Mouse (Mus musculus) granulocyte monocyte progenitor cell, adult 5-6 weeks (primary cell): Measurements from ENCODE around the gene Ric3. TPM values are rescaled to one million over a fixed set of nuclear protein-coding genes. Genes with fewer than 3 reads are reported as not detected.
A peak's percentile ranks its signal among the peaks of the same experiment; 100 is the strongest.

Experiments
- ATAC-seq: replicated peaks from 2 replicates; pipeline ENCODE4 v1.8.0; 2016; ENCODE audit warnings: mild to moderate bottlenecking, moderate TSS enrichment, inconsistent platforms; ENCODE audit not compliant: poor library complexity, severe bottlenecking
- total RNA-seq, 2 experiments: library from RNA; stranded (forward) in 1 of 2; stranded (reverse) in 1 of 2; fragments of 200-712, 200-1000 nt in 1 of 2; fragments of >200 nt in 1 of 2; fragmentation: Nextera tagmentation in 1 of 2; gene quantifications; 2 replicates each; pipeline ENCODE4 v1.2.3; 2014 to 2017

The Ric3 gene
- total RNA-seq, 2 experiments from 2014 or later = 0.62 to 1.1 TPM

DNA sequence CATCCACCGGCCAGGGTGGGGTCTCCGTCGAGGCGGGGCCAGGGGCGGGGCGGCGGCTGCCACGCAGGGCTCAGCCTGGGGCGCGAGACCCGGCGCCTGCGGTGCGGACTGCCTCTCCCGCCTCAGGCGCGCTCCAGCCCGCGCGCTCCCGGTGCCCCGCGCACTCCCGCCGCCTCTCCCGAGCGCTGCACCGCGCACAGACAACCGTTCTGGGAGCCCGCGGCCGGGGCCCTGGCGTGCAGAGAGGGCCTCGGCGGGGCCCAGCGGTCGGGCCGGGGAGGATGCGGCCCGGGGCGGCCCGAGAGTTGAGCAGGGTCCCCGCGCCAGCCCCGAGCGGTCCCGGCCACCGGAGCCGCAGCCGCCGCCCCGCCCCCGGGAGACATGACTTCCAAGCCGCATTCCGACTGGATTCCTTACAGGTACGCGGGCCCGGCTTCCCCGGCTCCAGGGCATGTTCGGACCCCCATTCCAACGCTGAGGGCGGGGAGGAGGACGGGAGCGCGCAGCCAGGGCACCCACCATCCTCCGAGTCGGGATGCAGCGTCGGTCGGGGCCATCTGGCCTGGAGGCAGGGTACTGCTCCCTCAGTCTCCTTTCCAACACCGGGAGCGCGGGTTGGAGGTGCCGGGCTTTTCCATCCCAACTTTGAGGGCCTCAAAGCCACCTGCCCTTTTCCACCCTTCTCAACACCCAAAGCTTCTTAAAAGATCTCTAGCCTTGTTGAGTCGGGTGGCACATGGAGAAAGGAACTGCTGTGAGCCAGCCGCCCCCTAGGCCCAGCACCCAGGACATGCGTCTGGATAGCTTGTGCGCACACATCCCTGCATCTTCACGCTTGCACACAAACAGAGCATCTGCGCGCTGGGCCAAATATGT, 72.2 kb downstream of the Ric3 start:
- peak; percentile 35 for ATAC-seq

DNA sequence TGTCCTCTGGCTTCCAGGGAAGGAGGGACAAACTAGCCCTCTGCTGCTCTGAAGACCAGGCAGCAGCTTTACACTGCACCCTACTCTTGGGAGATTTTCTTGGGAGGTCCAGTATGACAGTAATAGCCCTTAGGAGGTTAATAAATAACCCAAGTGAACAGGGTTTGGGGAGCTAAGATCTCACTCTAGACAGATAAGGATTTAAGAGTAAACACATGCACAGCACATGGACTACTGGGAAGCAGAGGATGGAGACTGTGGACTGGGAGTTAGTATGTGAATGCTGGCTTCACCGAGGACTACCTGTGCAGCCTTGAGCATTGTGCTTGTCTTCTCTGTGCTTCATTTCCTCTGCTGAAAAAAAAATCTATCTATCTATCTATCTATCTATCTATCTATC, 73.9 kb downstream of the Ric3 start:
- ATAC-seq = no peak

DNA sequence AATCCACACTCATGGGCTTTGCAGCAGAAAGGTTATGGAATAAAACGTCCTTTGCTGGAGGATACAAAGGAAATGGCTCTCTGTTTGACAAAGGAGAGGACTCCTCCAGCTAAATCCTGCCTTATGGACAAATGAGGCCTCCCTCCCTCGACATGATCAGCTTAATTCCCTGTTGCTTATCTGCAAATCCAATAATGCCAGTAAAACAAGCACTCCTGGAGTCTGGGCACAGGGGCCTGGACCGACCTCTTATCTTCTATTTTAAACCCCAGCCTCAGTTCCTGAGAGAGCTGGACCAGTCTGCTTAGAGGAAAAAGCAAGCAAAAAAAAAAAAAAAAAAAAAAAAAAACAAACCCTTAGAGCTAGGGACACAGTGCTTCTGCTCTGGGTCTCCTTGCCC, 79.5 kb downstream of the Ric3 start:
- no peak for ATAC-seq

DNA sequence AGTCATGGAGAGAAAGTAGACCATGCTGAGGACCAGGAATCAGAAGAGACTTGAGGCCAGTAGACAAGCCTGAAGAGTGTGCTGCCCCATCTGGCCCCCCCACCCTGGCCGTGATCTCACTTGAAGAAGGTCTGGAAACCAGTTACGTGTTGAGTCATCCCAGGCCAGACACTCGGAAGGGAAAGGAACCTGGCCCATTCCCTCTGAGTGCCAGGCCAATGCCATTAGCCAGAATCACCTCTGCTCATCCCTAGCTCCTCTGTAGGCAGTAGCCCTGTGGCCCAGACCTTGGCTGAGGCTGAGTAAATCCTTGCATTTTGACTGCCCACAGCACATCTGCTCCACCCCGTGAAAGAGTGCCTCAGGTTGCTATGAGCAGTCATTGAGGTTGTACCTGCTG, 81.2 kb downstream of the Ric3 start:
- no peak for ATAC-seq

DNA sequence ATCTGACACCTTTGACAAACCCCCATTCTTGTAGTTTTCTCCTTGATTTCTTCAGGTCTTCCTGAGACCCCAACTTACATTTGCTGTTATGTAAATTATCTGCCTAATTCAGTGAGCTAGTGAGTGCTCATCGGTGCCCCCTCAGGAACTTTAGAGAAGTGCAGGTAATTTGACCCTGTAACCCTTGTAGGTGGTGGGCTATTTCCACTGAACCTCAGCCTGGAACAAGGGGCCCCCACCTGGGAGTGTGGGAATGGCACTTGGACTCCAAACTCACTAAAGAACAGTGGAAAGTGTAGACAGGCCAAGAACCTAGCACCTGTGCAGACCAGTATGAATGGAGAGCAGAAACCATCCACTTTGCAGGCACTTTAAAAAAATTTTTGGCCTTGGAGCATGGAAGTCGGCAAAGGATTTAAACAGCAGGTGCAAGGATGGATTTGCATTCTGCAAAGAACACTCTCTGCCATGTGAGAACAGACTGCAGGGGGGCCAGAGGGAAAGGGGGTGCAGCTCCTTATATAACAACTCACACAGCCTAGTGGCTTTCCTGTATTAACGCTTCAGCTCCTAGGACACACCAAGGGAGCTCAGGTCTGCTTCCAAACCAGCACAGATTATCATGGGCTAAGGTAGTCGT, 82.7 kb downstream of the Ric3 start:
- ATAC-seq = peak; percentile 74

DNA sequence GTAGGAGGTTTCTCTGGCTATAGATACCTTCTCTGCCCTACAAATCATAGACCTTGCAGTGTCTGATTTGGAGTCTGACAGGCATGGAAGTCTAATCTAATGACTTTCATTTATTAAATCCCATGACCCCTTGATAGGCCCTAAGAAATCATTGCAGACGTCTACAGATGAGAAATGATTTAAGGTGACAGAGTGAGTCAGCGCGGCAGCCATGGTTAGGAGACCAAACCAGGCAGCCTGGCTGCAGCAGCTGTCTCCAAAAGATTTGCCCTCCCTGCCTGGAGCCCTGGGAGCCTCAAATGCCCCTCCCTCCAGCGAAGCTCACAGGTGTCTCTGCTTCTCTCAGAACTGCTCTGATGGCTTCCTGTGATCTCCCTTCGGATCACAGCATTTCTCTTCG, 87.0 kb downstream of the Ric3 start:
- no peak for ATAC-seq

DNA sequence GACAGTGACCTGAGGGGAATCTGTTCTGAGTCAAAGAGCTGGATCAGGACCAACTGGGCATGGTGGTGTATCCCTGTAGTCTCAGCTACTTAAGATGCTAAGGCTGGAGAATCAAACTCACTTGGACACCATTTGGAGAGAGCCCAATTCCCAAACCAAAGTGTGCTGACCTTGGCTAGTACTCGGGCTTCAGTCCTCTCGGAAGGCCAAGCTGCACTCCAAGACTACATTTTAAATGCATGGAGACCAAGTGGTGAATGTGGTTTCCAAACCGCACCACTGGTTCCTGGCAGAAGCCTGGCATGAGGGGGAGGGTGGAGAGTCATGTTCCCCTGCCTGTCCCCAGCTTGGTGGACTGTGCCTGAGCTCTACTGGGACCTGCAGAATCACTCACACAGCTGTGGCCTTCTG, 89.2 kb downstream of the Ric3 start:
- ATAC-seq = no peak

DNA sequence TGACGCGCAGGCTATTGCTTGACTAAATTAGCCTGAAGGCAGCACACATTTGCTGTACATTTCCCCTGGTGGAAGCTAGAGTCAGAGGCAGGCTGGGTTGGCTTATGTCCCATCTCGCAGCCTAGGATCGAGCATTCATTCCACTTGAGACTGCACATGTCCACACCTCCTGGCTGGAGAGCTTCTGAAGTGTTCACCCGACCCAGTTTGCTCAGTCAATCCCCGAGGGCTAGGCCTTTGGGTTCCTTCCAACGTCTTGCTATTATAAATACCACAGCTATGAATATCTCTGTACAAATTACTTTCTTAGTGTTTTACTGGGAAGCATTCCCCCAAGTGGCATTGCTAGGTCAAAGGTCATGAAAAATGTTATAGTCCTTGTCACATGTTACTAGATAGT, 89.9 kb downstream of the Ric3 start:
- ATAC-seq = no peak

DNA sequence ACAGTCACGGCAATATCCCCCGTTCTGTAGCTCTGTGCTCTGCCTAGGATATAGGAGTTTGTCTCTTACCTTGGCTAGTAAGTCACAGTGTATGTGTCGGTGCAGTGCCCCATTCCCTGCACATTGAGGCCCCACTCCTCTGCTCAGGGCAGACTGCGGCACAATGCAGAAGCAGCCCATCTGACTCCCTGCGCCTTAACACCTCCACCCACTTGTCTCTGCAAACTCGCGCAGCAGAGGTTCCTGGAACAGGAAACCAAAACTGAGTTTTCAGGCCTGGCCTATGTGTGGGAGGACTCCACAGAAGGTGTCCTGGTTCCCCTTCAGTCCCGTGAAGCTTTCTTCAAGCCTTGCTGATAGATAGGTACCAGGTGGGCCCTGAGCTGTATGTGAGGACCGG, 91.9 kb downstream of the Ric3 start:
- no peak for ATAC-seq

DNA sequence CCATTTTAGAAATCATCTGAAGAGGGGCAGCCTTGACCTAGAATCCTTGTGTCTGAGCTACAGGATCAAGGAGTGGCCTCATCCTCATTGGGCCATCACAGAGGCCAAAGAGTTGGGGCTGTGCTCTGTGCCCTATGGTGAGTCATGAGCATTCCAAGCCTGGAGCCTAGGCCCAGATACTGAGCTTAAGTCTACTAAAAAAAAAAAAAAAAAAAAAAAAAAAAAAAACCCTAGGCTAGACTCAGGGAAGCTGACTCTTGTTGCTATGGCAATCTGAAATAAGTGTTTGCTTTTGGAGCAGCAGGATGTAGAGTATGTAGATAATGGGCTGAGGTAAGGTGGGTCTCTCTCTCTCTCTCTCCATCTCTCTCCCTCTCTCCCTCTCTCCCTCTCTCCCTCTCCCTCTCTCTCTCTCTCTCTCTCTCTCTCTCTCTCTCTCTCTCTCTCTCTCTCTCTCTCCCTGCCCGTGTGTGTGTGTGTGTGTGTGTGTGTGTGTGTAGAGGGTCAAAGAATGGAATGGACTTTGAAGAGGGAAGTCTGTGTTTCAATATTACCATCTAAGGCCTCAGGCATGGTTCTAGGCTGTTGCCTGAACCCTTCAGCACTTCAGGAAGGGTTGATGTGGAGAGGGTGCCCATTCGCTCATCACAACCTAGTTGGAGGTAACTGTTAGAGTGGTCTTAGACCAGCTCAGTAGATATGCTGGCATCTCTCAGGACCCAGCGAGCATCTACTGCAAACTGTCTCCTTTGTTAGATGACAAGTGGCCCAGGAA, 97.0 kb downstream of the Ric3 start:
- ATAC-seq = no peak

Other genes starting within 250 kb of the Ric3 start
- not detected in 2 replicates for gene Olfr516, start 232.8 kb downstream of the Ric3 start, total RNA-seq (2014; fragmentation: Nextera tagmentation)
- gene Olfr516, start 232.8 kb downstream of the Ric3 start, total RNA-seq (2017) = not detected in 2 replicates
- not detected in 2 replicates for gene Olfr517, start 211.0 kb downstream of the Ric3 start, total RNA-seq (2014; fragmentation: Nextera tagmentation)
- gene Olfr517, start 211.0 kb downstream of the Ric3 start, total RNA-seq (2017) = not detected in 2 replicates
- gene Olfr518, start 198.3 kb downstream of the Ric3 start, total RNA-seq (2014; fragmentation: Nextera tagmentation) = not detected in 2 replicates
- gene Olfr518, start 198.3 kb downstream of the Ric3 start, total RNA-seq (2017) = not detected in 2 replicates
- gene Olfr519, start 188.9 kb downstream of the Ric3 start, total RNA-seq (2014; fragmentation: Nextera tagmentation) = not detected in 2 replicates
- gene Olfr519, start 188.9 kb downstream of the Ric3 start, total RNA-seq (2017) = not detected in 2 replicates
- 1.2 and 1.7 TPM in 2 replicates for gene Nlrp10, start 153.2 kb downstream of the Ric3 start, total RNA-seq (2014; fragmentation: Nextera tagmentation)
- 1.4 TPM in 2 replicates for gene Nlrp10, start 153.2 kb downstream of the Ric3 start, total RNA-seq (2017)
- gene Eif3f, start 148.9 kb downstream of the Ric3 start, total RNA-seq (2014; fragmentation: Nextera tagmentation) = 236 and 262 TPM in 2 replicates
- 54.0 and 70.5 TPM in 2 replicates for gene Eif3f, start 148.9 kb downstream of the Ric3 start, total RNA-seq (2017)
- gene Tub, start 133.0 kb downstream of the Ric3 start, total RNA-seq (2014; fragmentation: Nextera tagmentation) = not detected in 2 replicates
- gene Tub, start 133.0 kb downstream of the Ric3 start, total RNA-seq (2017) = not detected in 2 replicates
- 23.7 and 33.5 TPM in 2 replicates for gene Lmo1, start 91.9 kb upstream of the Ric3 start, total RNA-seq (2014; fragmentation: Nextera tagmentation)
- gene Lmo1, start 91.9 kb upstream of the Ric3 start, total RNA-seq (2017) = 7.1 and 9.4 TPM in 2 replicates